Mouse (Mus musculus) lung, postnatal 10 days (tissue): ENCODE measurements around the gene Axdnd1.
"Not testable (repeated sequence)": the region's sequence is repeated elsewhere in the genome, so short reads cannot be mapped to it uniquely, and the experiment has no call there.

Experiments used
- DNase-seq: peaks from one replicate; pipeline ENCODE4 v3.0.0; 2021

The Axdnd1 gene

DNA sequence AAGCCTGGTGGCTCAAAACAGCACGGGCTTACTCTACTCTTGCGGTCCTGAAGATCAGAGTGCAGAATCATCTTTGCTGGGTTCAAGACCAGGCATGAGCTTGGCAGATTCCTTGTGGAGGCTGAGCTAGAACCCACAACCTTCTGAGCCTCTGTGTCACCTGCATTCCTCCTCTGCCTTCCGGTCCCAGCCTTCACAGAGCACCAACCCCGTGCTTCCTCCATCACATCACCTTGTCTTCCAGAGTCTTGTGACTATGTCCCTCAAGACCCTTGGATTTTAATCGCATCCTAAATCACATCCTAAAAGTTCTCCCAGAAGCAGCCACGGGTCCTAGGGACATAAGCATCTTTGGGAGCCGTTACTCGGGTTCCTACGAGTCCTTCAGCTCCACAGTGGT is 97.8 kb downstream of the Axdnd1 start:
- no peak for DNase-seq

GRCm38 (mm10) chr1:156310630-156311029 is 110.3 kb downstream of the Axdnd1 start, which contains the start of gene Nphs2:
Nphs2 (plus strand) TSS chr1:156310727.
- DNase-seq, result peak; percentile 7

DNA sequence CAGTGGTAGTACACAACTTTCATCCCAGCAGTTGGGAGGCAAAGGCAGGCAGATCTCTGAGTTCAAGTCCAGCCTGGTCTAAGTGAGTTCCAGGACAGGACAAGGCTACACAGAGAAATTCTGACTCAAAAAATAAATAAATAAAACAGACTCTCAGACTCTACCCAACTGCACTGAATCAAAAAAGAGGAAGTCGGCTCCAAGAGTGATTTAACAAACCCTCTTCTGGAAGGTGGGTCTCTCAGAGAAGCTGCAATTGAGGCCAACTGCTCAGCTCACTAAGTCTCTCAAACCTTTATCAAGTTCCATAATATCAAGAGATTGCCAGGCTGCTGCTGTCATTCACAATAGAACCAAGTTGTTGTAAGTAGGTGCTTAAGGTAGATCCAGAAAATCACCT is 112.4 kb downstream of the Axdnd1 start:
- DNase-seq, result no peak

GRCm38 (mm10) chr1:156302911-156303749 is 117.8 kb downstream of the Axdnd1 start, which contains the start of gene Tdrd5:
Tdrd5 (minus strand) TSS chr1:156303664.
- DNase-seq, result peak; percentile 14

GRCm38 (mm10) chr1:156290016-156290415 is 130.9 kb downstream of the Axdnd1 start:
- no peak for DNase-seq

DNA sequence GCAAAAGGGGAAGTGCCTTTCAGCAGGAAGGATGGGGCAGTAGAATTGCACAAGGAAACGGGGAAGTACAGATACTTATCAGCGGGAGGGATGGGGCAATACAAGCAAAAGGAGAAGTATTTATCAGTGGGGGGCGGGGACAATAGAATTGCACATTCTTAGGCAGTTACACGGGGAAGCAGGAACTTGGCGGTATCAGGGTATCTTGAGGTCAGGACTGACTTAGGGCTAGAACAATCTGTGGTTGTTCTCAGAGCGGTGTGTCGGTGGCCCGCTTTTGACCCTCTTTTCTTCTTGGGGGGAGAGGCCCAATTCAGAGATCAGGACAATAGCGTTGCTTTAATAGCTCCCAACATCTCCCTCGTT is 131.8 kb downstream of the Axdnd1 start:
- not testable (repeated sequence) for DNase-seq

- no peak for DNase-seq
Observed at GRCm38 (mm10) chr1:156288556-156289221, 132.3 kb downstream of the Axdnd1 start.

DNA sequence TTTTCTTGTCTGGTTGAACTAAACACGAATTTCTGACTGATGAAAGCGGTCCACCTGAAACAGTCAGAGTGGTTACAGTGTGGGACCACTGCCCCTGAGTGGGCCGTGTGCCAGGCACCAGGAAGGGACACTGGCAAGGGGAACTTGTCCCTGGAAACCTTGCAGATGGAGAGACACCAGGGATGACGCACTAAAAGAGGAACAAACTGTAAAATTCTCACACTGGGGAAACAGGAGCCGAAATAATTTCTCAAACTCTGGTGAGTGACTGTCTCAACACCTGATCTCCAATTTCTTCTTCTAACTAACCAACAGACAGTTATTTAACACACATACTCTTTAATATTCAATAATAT is 135.4 kb downstream of the Axdnd1 start:
- DNase-seq, result no peak

DNA sequence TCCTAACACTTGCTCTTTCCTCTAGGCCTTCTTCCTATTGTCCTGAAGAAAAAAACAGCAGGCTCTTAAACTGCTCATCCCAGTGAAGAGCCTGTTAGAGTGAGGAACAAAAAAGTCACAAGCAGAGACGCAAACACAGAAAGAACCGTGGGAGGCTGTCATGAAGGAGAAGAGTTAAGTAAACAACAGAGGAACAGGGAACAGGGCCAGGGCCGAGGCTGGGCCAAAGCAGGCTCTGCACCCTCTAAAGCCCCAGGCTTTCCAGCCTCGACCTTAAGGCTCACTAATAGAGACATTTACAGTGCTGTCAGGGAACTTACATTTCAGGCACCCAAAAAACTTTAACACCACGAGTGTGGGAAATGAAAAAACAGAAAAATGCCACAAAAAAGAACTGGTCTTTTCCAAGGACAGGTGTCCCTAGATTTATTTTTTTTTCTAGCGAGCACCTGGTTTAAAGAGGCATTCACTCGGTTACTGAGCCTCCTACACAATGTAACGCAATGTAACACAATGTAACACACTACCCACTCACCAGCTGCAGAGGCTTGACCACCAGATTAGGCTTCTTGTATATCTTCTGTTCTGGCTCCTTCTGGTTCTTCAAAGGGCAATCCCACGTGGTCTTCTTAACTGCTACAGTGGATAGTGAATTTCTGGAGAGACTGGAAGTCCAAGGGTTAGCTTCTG is 136.0 kb downstream of the Axdnd1 start:
- DNase-seq, result peak; percentile 29

GRCm38 (mm10) chr1:156284207-156284606 is 136.8 kb downstream of the Axdnd1 start:
- DNase-seq, result no peak

GRCm38 (mm10) chr1:156280131-156280530 is 140.8 kb downstream of the Axdnd1 start:
- no peak for DNase-seq

DNA sequence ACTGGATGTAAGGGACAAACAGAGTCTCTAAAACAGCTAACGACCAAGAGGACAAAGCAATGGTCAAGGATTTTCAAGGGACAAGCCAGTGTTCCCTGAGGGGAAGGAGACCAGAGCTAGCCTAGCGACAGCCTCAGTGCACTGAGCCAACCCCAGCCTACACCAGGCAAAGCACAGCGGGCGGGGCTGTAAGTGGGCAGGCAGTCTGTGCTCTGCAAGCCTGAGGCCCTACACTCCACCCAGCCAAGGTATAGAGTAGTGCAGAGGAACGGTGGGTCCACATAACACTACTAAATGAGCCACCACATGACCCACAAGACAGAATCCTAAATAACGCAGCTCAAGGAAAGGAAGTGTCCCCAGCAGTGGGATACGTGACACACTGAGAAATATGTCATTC is 147.3 kb downstream of the Axdnd1 start:
- no peak for DNase-seq
